Mouse (Mus musculus): ENCODE data around the gene Asic4. TPM values are rescaled to one million over a fixed set of nuclear protein-coding genes. Genes with fewer than 3 reads are reported as not detected.

Asic4 gene
- total RNA-seq (2023), result not detected in 2 replicates

DNA sequence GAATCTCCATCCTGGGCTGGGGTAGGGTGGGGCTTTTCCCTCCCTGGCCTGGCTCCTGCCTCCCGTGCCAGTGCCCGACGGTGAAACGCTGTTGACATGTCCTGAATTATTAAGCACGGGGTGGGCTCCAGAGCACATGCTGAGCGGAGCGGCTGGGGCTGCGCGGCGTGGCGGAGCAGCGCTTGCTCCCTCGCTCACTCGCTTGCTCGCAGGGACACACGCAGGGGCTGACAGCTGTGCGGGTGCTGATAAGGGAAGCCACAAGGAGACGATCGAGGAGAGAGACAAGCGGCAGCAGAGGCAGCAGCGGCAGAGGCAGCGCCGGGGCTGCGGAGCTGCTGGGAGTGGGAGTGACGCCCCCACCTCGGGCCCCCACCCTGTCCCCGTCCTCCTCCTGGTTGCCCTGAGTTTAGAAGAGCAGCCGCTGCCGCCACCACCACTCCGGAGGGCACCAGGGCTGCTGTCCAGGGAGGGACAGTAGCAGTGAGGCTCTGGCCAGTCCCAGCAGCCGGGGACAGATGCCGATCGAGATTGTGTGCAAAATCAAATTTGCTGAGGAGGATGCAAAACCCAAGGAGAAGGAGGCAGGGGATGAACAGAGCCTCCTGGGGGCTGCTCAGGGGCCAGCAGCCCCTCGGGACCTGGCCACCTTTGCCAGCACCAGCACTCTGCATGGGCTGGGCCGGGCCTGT is at the start of gene Asic4:
Asic4 (plus strand) TSS at position 123 of the 692 bp plus-strand sequence.

GRCm38 (mm10) chr1:75435475-75436328 is 14.5 kb upstream of the Asic4 start, which contains the start of gene Gmppa:
Gmppa (plus strand) TSS chr1:75435930.

GRCm38 (mm10) chr1:75478916-75479634 is 28.8 kb downstream of the Asic4 start, which contains the start of the genes Chpf and Tmem198:
Chpf (minus strand) TSS chr1:75479307.
Tmem198 (plus strand) TSS chr1:75479532.

GRCm38 (mm10) chr1:75505956-75506831 is 56.0 kb downstream of the Asic4 start, which contains the start of gene Obsl1:
Obsl1 (minus strand) TSS chr1:75506452.

DNA sequence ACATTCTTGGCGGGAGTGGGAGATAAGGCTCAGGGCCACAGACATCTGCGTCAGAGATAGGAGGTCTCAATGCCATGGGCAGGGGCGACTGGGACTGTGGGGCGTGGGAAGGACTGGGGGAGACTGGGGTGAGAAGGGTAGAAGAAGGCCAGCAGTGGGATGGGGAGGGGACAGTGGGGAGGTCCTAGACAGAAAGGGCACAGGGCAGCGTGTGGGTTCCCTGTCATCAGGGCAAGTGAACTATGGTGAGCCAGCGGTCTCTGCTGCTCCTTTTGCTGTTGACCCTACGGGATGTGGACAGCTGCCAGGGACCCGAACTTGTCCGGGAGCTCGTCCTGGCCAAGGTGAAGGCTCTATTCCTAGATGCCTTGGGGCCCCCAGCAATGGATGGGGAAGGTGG is 56.8 kb downstream of the Asic4 start, which contains the start of gene Inha:
Inha (plus strand) TSS at position 72 of the 400 bp plus-strand sequence.

DNA sequence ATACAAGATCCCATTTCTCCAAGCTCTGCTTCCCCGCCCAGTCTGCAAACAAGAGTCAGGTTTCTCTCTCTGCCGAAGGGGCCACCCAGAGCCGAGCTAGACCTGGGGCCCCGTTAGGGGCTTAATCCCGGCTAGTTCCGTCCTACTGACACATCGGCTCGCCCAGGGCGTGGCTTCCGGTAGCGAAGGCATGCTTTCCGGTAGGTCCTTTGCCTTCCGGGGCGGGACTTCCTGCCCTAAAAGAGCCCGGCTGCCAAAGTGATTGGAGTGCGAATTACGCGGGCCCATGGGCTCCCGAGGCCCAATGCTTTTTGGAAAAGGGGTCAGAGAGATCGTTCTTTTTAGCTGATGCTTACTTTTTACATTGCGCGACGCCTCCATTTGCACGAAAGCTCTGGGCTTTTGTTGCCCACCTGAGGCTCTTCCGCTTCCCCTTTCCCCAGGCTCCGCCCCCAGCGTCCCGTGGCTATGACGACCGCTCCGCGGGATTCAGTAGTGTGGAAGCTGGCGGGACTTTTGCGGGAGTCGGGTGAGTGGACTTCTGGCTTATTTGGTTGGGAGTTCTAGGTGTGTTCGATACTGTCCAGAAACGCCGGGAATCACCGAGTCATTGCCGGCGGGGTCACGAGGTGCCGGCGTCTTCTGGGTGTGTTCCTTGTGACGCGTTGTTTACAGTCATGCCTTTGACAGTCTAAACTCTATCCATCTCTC is 71.2 kb downstream of the Asic4 start, which contains the start of gene Stk11ip:
Stk11ip (plus strand) TSS at position 209 of the 711 bp plus-strand sequence.

Other genes with a start within 250 kb of the Asic4 start
- 15.8 and 23.2 TPM in 2 replicates for gene Glb1l, start 239.6 kb upstream of the Asic4 start, total RNA-seq (2023)
- gene Stk16, start 239.6 kb upstream of the Asic4 start, total RNA-seq (2023), result 115 and 135 TPM in 2 replicates
- gene Tuba4a, start 230.6 kb upstream of the Asic4 start, total RNA-seq (2023), result 402 and 434 TPM in 2 replicates
- gene A630095N17Rik, start 218.3 kb upstream of the Asic4 start, total RNA-seq (2023), result not detected in 2 replicates
- 8.1 and 8.6 TPM in 2 replicates for gene Dnajb2, start 214.0 kb upstream of the Asic4 start, total RNA-seq (2023)
- gene Ptprn, start 185.9 kb upstream of the Asic4 start, total RNA-seq (2023), result not detected in 2 replicates
- not detected in 2 replicates for gene Resp18, start 172.0 kb upstream of the Asic4 start, total RNA-seq (2023)
- gene Dnpep, start 132.4 kb upstream of the Asic4 start, total RNA-seq (2023), result 22.2 and 23.2 TPM in 2 replicates
- gene Des, start 90.1 kb upstream of the Asic4 start, total RNA-seq (2023), result not detected in 2 replicates
- gene Speg, start 75.1 kb upstream of the Asic4 start, total RNA-seq (2023), result 0.54 TPM in 1 of 2 replicates, not detected in the other
- 31.5 and 33.7 TPM in 2 replicates for gene Gmppa, start 14.5 kb upstream of the Asic4 start, total RNA-seq (2023)
- gene Chpf, start 28.9 kb downstream of the Asic4 start, total RNA-seq (2023), result 0.43 and 1.5 TPM in 2 replicates
- not detected in 2 replicates for gene Tmem198, start 29.1 kb downstream of the Asic4 start, total RNA-seq (2023)
- gene Obsl1, start 56.0 kb downstream of the Asic4 start, total RNA-seq (2023), result not detected in 2 replicates
- gene Inha, start 56.6 kb downstream of the Asic4 start, total RNA-seq (2023), result not detected in 2 replicates
- 76.1 and 103 TPM in 2 replicates for gene Stk11ip, start 71.1 kb downstream of the Asic4 start, total RNA-seq (2023)
- 0.38 TPM in 1 of 2 replicates, not detected in the other for gene Slc4a3, start 95.8 kb downstream of the Asic4 start, total RNA-seq (2023)